Mouse (Mus musculus): ENCODE data around the gene Unc5cl.

DNA sequence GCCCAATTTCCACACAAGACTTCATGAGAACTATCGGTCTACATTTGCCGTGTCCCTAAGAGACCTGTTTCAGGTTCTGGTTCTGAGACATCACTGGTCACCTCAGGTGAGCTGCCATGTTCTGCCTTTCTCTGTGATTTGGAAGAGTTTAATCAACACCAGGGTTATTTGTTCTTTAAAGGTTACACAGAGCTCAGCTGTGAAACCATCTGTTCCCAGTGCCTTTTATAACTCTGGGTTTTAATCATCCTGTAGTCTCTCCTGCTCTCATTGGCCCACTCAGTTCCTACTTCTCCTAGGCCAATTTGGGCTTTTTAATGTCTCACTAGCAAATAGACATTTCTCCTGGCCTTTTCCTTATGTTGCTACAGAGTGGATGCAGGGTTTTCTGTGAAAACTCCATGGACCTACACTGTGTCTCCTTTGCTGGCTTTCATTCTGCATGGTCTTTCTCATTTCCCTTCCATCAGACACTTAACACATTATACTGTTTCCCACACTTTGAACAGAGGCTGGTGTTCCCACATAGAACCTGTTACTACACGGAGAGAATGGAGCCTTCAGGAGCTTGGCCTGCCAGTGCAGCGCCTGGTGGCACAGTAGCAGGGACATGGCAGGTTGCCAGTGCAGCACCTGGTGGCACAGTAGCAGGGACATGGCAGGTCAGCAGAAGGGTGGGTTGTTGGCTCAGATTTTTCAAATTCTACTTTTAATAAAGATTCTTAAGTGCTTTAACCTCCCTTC lies 97.3 kb downstream of the Unc5cl start:
- TF ChIP-seq GATA1 (IDR thresholded peaks at IDR 0.05; ENCODE audit: low read length) (no peak), TAL1 (IDR thresholded peaks at IDR 0.05; ENCODE audit: low read length) (no peak)

Data from erythroblast, embryonic 14.5 days (primary cell).